Mouse (Mus musculus) frontal cortex, adult (tissue): ENCODE results near the gene Dennd6b.

ENCODE experiments used
- ATAC-seq: cut with Nextera tagmentation; 2 replicates; pipeline ENCODE4 v1.9.2; 2017; ENCODE audit warnings: mild to moderate bottlenecking, moderate library complexity, mixed read lengths; ENCODE audit not compliant: low TSS enrichment

Dennd6b gene

DNA sequence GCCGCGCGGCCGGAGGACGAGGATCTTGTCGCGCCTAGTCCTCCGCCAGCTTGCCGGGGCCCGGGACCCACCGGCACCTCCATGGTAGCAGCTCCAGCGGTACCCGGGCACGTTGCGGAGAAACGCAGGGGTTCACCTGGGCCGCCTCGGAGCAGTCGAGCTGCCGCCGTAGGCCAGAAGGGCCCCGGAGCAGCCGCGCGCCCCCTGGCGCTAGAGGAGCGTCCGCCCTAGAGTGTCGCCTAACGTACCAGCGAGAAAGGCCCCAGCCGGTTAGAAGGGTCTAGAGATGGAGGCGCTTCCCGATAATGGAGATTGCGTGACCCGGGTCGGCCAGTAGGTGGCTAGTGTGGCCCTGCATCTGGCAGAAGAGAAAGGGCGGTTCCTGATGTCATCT lies at the start of gene Dennd6b:
Gene Dennd6b (minus strand): TSS at position 184 of the 394 bp plus-strand sequence.
- peak; percentile 97 for ATAC-seq

- ATAC-seq: no peak
These were observed 44.7 kb upstream of the Dennd6b start for GRCm38 (mm10) chr15:89241025-89241424.

DNA sequence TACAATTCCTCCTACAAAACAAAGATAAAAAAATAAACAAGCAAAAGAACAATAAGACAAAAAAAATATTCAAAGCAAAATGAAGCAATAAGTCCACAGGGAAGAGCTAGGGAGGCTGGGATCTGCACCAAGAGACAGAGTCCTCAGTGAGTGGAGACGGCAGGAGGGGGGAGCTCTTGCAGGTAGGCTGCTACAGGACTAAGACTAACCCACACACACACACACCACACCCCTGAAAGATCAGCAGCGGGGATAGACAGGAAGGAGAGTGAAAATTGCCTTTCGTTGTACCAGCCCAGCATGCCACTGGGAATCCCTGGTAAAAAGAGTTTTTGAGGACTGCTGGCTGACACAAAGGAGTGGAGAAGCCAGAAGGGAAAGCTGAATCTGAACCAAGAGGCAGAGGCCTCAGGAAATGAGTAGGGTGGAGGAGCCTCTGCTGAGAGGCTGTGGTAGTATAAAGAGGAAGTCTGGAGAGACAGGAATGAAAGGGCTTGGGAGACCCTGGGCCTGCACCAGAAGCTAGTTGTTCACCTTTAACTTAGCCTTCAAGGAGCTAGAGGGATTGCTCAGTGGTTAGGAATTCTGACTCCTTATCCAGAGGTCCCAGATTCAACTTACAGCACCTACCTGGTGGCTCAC lies 43.6 kb upstream of the Dennd6b start:
- no peak for ATAC-seq

GRCm38 (mm10) chr15:89234052-89234451 lies 37.8 kb upstream of the Dennd6b start:
- no peak for ATAC-seq

- ATAC-seq: peak; percentile 64; the same call in 1 of the 2 replicates
These were observed 37.3 kb upstream of the Dennd6b start for GRCm38 (mm10) chr15:89233586-89233985.

DNA sequence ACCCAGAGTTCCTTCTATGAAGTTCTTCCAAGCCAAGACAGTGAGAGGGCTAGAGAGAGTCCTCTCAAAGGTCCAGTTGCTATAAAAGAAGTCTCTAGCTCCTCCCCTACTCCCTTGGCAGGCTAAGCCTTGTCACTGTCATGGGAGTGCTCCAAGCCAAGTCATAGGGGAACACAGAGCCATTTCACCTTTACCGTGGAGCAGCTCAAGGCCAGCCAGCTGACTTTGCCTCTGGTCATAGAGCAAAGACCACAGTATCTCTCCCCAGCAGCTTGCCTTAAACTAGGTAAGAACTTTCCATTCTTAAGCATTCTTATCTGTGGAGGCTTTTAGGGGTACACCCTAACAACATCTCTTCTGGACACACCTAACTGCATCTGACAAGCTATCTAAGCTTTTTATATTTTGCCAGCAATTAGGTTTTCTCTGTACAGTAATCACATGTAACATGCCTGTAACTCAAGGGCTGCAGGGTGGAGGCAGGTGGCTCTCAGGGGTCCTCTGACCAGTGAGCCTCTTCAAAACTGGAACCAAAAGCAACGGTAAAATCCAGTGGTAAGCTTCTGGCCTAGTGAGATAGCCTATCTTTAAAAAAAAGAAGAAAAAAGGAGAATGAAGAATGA lies 19.4 kb upstream of the Dennd6b start:
- no peak for ATAC-seq

GRCm38 (mm10) chr15:89214953-89215352 lies 18.7 kb upstream of the Dennd6b start:
- no peak for ATAC-seq

GRCm38 (mm10) chr15:89213517-89213916 lies 17.2 kb upstream of the Dennd6b start:
- no peak for ATAC-seq

DNA sequence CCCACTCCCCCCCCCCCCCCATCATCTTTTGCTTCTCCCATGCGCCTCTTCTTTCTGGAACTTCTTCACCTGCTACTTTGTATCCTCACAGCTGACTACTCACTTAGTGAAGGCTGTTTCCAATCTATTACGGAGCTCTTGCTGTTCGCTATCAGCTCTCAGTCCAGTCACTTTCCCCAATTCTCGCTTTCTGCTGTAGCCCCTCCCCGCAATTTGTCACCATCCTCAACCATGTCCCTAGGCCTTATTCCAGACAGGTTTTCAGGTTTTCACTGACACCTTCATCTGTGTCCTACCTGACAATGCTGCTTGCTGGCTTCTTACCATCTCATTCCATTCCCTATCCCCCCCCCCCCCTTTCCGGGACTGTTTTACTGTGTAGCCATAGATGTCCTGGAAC lies 16.2 kb upstream of the Dennd6b start:
- ATAC-seq: no peak

- ATAC-seq: peak; percentile 27; the same call in 1 of the 2 replicates
These were observed 15.6 kb upstream of the Dennd6b start for GRCm38 (mm10) chr15:89211716-89212461.

- ATAC-seq: peak; percentile 33
These were observed 14.8 kb upstream of the Dennd6b start, which contains the start of gene Ppp6r2 for GRCm38 (mm10) chr15:89210915-89211715. Gene Ppp6r2 (plus strand): TSS chr15:89211553.

- ATAC-seq: peak; percentile 32; the same call in 1 of the 2 replicates
These were observed 13.8 kb upstream of the Dennd6b start for GRCm38 (mm10) chr15:89209886-89210761.

GRCm38 (mm10) chr15:89207457-89207856 lies 11.2 kb upstream of the Dennd6b start:
- no peak for ATAC-seq

DNA sequence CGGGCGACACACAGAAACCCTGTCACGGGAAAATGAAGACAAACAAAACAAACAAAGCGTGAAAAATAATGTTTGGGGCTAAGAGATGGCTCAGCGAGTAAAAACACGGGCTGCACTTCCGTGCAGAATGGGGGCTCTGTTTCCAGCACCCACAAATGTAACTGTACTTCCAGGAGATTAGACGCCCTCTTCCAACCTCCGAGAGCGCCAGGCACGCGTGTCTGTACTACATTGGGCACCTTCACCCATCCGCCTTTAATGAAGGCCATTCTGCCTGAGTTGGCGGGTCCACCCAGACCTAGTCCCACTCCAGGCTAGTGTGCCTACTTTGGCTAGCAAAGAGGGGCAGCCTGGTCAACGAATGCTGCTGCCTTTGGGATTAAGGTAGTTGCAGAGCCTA lies 760 bp upstream of the Dennd6b start:
- no peak for ATAC-seq

GRCm38 (mm10) chr15:89195690-89196312 lies 495 bp downstream of the Dennd6b start:
- ATAC-seq: peak; percentile 88

- no peak for ATAC-seq
These were observed 1.0 kb downstream of the Dennd6b start for GRCm38 (mm10) chr15:89195261-89195681.

- ATAC-seq: no peak
These were observed 11.4 kb downstream of the Dennd6b start for GRCm38 (mm10) chr15:89184937-89185227.

DNA sequence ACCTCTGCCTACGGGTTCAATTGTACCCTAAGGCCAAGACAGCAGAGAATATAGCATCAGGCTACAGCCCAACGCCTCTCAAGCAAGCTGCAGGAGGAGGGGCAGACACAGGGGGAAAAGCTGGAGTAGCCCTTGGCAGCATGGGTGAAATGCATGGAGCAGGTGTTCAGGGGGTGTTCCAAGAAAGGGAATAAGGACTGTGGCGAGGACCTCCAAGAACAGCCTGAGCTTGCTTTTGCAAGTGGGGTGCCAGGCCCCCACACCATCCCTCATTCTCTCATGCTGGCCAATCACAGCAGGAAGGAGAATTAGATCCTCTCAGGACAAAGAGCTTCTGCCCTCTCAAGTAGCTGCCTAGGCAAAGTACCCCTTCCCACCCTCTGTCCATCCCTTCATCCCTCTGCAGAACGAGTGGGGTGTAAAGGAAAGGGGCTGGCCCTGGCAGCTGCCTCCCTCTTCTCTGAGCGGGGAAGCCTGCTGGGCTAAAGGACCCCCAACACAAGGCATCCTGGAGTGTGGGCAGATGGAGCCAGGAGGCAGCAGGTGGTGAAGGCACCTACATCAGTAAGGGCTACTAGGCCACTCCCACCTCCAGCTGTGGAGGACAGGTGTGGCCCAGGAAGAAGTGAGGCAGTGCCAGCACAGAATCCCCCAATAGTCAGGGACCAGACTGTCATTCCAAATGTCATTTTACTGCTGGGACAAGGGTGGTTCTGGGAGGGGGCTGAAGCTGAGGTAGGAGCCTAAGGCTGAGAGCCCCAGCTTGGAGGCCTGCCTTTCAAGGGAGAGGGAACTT lies 12.0 kb downstream of the Dennd6b start:
- ATAC-seq: no peak

GRCm38 (mm10) chr15:89182842-89183241 lies 13.5 kb downstream of the Dennd6b start:
- peak; percentile 35; the same call in 1 of the 2 replicates for ATAC-seq

DNA sequence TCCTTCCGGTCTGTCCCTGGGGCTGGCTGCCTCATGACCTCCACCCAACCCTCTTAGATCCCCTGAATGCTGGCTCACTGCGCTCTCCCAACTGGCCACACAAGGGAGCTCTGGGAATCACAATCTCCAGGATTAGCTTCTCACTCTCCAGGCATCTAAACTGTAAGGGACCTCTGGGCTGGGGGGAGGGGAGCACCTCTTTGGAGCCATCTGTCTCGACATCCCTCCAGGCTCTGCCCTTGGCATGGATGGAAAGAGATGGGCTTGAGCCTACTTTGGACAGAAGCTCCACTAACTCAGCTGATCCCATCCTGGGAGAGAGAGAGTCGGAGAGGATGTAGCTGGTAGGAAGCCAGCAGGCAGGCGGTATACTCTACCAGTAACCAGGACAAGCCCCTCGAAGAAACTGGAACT lies 14.0 kb downstream of the Dennd6b start:
- ATAC-seq: no peak
